Mouse (Mus musculus): ENCODE data around the gene Baz1a.
"Not testable (repeated sequence)": the region's sequence is repeated elsewhere in the genome, so short reads cannot be mapped to it uniquely, and the experiment has no call there.

Gene Baz1a

DNA sequence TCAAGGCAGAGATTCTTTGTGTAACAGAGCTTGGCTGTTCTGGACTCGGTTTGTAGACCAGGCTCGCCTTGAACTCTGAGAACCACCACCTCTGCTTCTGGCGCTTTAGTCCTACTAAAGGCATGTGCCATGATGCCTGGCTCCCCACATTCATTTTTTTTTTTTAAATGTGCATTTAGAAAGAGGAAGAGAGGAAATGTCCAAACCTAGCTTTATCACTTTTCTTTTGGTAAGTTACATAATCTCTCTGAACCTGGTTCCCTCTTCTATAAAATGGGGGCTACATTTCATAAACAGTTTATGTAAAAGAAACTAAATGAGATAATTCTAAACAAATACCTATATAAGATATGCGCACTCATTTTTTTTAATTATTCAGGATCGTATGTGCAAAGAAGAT is 33.2 kb downstream of the Baz1a start:
- DNase-seq (ENCODE audit: low spot score), result no peak

DNA sequence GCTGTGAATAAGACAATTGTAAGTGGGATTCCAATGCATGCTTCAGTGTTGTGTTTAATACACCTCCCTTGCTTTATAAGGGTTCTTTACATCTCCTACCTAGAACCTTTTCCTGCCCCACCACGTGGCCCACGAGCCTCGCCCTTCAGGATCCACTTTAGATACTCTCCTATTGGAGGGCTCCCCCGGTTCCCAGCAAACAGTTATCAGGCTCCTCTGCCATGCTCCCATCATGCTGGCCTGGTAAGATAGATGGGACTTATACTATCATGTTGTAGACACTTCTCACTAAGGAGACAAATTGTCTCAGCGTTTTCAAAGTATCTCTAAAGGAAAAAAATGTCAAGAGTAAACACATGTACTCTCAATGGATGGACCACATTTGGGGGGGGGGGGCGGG is 33.6 kb downstream of the Baz1a start:
- DNase-seq (ENCODE audit: low spot score), result no peak

DNA sequence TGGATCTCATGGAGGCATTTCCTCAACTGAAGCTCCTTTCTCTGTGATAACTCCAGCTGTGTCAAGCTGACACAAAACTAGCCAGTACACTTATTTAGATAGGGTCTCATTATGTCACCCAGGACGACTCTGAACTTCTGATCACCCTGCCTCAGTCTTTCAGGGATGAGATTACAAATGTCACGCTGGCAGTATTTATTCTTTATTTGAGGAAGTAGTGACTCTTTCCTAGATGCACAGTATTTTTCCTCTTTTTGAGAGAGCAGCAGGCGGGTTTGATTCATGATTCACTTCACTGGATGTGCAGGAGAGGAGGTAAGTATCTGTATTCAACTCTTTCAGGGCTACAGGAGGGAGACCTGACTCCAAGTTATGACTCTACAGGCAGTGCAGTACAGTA is 45.1 kb downstream of the Baz1a start:
- DNase-seq (ENCODE audit: low spot score), result no peak

DNA sequence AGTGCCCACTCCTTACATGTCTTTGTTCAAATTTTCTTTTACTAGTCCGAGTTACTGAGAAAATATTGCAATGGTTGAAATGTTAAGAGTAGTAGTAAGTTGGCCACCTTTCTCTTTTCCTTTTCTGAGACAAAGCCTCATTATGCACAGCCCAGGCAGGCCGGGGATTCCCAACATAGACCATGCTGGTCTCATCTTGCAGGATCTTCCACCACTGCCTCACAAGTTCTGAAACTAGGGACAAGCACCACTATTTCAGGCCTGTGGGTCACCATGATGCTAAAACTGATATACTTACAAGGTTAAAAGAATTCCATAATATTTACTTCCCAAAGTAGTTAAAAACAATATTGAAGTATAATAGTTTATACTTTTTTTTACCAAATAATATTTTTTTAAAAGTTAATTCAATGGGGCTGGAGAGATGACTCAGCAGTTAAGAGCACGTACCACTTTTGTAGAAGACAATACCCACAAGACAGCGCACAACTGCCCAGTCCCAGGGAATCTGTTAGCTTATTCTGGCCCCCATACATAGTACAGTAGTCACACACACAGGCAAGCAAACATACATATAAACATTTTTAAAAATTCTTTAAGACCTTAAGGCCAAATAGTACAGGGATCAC is 48.5 kb downstream of the Baz1a start:
- DNase-seq (ENCODE audit: low spot score), result no peak

DNA sequence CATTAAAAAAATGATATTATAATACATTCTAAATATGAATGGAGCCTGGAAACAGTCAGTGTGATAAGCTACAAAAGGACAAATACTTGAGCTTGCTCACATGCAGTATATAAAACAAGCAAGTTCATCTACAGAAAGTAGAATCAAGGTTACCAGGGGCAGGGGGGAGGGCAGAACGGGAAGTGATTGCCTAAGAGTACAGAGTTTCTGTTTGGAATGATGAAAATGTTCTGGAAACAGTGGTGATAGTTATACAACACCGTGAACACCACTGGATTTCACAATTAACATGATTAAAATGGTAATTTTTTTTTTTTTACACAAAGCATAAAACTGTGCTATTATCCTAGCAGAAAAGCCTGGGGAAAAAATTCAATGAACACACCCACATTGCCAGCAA is 54.6 kb downstream of the Baz1a start:
- DNase-seq (ENCODE audit: low spot score), result no peak

DNA sequence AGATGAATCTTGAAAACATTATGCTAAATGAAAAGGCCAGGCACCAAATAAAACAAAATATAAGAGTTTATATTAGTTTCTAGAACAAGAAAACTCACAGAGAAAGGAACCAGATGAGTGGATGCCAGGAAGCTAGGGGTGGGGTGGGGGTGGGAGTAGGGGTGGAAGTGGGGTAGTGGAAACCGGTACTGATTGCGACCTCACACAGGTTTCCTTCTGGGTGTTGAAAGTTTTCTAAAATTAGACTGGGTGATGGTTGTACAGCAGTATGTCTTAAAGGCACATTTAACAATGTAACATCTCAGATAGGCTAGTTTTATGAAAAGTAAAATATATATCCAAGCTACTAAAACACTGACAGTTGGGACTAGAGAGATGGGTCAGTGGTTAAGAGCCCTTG is 57.2 kb downstream of the Baz1a start:
- no peak for DNase-seq (ENCODE audit: low spot score)

DNA sequence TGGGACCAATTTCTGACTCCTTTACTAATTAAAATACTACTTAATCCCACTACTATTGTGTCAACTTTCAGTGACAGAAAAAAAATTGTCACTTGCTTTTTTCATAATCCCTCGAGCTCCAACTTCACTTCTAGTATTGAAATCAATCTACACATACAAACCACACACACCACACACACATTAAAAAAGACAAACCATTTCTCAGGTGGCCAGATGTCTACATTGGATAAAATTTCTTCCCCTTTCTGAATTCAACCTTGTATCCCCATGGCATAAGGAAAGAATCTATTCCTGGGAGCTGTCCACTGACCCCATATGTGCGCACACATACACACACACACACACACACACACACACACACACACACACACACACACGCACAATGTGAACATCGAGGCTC is 57.7 kb downstream of the Baz1a start:
- no peak for DNase-seq (ENCODE audit: low spot score)

DNA sequence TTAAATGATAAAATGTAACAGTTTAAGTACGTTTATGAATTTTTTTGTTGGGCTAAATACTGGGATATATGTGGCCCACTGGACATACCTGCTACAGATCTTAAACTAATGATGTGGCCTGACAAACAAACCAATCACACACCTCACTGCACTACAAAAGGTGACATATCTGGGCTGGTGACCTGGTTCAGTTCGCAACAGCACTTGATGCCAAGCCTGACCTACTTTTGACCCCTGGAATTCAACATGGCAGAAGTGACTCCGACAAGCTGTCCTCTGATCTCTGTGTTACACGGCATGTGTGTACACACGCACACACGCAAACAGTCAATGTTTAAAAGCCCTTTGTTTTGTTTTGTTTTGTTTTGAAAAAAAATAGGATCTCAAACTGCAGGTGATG is 68.0 kb downstream of the Baz1a start:
- no peak for DNase-seq (ENCODE audit: low spot score)

DNA sequence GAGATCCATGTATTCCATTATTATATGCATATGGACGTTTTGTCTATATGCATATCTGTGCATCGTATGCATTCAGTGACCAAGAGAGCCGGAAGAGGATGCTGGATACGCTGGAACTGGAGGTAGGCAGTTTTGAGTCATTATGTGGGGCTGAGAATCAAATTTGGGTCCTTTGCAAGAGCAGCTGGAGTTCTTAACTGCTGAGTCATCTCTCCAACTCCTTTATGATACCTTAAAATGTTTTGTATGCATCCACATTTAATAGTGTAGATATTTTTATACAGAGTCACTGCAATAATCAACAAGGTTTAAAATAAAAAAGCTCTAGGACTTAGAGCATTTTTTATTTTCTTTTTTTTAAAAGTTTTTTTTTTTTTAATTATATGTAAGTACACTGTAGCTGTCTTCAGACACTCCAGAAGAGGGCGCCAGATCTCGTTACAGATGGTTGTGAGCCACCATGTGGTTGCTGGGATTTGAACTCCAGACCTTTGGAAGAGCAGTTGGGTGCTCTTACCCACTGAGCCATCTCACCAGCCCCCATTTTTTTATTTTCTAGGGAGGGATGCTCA is 71.5 kb downstream of the Baz1a start:
- not testable (repeated sequence) for DNase-seq (ENCODE audit: low spot score)

DNA sequence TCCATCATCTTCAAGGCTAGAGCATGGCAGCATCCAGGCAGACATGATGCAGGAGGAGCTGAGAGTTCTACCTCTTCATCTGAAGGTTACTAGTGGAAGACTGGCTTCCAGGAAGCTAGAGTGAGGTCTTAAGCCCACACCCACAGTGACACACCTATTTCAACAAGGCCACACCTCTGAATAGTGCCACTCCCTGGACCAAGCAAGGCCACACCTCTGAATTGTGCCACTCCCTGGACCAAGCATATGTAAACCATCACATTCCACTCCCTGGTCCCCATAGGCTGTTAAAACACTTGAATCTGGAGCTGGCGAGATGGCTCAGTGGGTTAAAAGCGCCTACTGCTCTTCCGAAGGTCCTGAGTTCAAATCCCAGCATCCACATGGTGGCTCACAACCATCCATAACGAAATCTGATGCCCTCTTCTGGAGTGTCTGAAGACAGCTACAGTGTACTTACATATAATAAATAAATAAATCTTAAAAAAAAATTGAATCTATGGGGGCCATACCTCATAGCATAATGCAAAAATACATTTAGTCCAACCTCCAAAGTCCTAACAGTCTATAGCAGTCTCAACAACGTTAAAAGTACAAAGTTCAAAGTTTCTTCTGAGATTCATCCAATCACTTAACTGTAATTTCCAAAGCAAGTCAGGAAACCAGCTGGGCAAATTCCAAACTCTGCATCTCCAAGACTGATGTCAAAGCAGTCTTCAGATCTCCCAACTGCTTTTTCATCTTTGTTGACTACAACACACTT is 76.4 kb downstream of the Baz1a start:
- not testable (repeated sequence) for DNase-seq (ENCODE audit: low spot score)

DNA sequence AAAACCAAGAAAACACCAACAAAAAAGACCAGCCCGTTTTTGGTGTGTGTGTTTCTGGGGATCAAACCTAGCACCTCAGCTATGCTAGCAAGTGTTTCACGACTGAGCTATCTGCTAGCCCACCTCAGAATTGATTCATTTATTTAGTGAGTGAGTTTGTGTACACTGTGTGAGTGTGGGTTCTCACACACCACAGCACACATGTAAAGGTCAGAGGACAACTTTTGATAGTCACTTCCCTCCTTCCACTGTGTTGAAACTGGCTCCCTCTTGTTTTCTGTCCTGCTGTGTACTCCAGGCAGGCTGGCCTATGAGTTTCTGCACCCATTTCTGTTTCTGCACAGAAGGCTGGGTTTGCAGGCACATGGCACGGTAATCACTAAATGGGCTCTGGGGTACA is 103.8 kb downstream of the Baz1a start:
- DNase-seq (ENCODE audit: low spot score), result no peak

DNA sequence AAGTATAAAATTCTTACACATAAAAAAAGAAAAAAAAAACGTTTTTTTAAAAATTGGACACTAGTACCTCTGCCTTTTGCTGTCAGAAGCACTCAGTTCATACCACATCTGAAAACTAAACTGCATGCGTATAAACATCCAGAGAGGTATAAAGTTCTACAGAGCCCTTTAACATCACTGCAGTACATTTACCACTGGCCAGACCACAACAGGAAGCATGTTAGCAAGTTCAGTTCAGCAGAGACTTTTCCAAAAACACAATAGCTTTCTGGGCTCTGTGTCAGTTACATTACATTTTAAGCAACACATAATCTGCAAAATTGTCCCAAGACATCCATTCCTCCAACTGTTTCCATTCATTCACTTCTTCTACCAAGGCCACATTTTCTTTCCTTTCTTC is 121.6 kb downstream of the Baz1a start:
- DNase-seq (ENCODE audit: low spot score), result not testable (repeated sequence)

DNA sequence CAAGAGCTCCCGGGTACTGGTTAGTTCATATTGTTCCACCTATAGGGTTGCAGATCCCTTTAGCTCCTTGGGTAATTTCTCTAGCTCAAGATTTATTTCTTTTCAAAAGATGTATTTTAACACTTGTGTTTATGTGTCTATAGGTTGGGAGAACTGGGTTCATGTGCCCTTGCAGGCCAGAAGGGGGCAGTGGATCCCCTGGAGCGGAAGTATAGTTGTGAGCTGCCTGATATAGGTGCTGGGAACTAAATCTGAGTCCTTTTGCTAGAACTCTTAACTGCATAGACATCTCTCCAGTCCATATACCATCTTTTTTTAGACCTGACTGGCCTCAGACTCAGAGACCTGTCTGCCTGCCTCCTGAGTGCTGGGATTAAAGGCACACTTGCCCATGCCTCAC is 123.7 kb downstream of the Baz1a start:
- DNase-seq (ENCODE audit: low spot score), result no peak

DNA sequence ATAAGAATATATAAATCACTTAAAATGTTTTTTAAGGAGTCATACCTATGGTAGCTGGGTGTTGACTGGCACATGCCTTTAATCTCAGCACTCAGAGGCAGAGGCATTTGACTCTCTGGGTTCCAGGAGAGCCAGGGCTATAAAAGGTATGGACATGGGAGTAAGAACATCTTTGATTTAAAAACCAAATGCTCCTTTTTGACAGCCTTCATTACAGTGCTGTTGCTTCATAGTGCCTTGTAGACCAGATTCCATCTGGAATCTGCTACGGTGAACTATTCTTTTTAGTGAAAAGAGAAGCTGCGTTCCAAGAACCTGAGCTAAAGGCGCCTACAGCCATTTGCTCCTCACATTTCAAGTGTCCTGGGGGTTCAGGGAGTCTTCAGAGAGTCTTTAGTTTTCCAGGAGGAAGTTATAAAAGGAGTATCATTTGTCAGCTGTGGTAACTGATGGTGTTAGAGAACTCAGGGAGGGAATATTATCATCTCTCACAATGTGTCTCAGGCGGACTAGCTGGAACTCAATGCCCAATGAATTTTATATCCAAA is 126.5 kb downstream of the Baz1a start:
- DNase-seq (ENCODE audit: low spot score), result no peak

DNA sequence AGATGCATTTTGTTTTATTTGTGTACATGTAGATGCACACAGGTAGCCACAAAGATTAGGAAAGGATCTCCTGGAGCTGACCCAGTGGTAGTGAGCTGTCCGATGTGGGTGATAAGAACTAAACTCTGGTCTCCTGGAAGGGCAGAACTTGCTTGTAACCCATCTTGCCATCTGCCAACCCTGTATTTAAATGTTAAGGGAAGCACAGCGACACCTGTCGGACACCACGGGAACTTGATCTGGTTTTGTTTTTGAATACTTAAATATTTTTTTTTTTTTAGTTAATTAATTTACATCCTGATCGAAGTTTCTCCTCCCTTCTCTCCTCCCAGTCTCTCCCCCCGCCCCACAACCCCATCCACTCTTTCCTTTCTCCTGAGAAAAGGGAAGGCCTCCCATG is 134.5 kb downstream of the Baz1a start:
- DNase-seq (ENCODE audit: low spot score), result peak; percentile 83

DNA sequence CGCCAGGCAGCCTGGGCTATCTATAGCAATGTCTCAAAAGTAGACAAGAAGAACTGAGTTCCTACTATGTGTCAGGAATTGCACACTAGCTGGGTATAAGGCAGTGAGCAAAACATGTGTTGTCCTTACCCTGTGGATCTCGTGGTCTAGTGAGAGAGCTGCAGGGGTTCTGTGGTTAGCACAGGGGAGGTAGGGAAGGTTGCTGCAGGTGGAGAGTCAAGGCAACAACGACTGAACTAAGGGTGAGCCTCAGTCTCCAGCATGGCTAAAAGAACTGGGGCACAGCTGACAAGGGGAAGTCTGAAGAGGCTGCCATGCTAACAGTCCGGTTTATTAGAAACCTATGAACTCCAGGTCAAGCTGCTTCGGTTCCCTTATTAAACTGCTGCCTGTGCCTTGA is 134.9 kb downstream of the Baz1a start:
- no peak for DNase-seq (ENCODE audit: low spot score)

DNA sequence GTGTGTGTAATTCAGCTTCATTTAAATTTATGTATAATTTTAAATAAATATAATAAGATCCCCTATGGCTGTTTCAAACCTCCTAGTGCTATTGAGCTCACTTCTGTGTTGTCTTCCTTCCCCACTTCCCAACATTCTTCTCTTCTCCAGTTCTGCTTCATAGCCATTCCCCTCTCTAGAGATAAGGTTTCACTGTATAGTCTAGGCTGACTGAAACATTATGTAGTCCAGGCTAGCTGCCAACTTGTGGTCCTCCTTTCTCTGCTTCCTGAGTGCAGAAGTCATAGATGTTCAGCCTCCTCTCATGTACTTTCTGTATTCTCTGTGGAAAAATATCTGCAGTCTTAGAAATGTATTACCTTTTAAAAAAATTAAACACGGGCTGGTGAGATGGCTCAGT is 136.3 kb downstream of the Baz1a start:
- no peak for DNase-seq (ENCODE audit: low spot score)

DNA sequence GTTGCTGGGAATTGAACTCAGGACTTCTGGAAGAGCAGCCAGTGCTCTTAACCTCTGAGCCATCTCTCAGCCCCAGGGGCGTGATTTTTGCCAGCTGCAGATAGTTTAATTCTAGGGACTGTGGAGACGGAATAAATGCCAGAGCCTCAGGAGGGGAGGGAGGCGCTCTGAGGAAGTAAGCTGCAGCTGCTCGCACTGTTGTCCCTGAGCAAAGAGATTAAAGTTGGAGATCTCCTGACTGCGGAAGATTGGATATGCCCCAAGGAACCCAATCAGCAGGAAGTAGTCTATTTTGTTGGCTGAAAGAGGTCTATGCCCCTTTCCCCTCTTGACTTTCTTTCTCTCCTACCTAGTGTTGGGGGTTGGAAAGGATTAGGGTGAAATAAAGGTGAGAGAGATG is 137.3 kb downstream of the Baz1a start:
- DNase-seq (ENCODE audit: low spot score), result no peak

DNA sequence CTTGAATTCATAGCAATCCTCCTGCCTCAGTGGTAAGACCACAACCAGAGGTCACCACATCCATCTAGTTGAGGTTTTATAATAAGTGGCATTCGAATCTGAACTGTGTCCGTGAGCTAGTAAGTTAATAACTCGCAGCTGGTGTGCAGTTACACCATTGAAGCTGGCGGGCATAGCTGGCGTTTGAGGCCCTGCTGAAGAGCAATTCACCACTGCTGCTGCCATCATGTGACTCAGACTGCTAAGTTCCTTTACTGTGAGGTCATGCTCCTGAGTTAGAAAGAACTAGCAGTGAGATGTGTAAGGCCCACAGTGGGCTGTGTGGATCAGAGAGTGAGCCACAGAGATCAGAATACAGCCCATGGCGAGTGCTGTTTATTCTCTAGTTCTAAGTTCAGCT is 139.4 kb downstream of the Baz1a start:
- no peak for DNase-seq (ENCODE audit: low spot score)

DNA sequence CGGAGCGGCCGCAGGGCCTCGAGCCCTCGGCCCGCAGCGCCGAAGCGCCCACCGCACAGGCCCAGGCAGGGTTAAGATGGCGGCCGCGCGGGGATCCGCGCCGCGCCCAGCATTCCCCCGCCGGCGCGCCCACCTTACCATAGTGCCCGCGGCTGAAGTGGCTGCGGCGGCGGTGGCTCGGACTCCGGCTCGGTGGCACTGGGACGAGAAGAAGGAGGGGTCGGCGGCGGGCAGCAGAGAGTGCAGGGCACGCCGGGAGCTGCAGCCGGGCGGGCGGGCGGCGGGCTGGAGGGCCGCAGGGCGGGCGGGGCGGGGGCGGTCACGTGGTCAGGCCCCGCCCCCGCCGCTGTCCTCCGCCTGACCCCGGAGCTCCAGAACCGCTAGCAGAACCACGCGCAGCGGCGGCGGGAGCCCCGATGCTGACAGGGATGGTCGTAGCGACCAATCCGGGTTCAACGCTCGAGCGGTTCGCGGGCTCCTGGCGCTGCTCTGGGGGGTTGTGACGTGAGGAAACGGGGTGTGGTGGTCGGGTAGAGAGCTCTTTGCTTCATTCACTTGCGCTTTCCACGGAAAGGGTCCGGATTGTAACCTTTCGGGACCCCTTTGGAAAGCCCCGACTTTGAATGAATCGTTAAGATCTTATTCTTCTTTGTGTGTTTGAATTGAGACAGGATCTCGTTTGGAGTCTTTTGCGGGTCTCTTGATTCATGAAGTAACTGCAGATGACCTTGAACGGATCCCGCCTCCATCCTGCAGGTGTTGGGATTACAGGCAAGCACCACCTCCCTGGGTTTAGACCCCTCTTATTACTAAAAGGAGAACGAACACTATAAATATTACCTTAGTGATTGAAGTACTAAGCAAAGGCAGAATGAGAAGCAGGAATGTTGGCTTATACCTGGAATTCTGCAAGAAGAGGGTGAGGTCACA is 151.3 kb downstream of the Baz1a start, which contains the start of gene Cfl2:
Gene Cfl2 (minus strand): TSS at position 272 of the 930 bp plus-strand sequence.
- DNase-seq (ENCODE audit: low spot score), result peak; percentile 88

DNA sequence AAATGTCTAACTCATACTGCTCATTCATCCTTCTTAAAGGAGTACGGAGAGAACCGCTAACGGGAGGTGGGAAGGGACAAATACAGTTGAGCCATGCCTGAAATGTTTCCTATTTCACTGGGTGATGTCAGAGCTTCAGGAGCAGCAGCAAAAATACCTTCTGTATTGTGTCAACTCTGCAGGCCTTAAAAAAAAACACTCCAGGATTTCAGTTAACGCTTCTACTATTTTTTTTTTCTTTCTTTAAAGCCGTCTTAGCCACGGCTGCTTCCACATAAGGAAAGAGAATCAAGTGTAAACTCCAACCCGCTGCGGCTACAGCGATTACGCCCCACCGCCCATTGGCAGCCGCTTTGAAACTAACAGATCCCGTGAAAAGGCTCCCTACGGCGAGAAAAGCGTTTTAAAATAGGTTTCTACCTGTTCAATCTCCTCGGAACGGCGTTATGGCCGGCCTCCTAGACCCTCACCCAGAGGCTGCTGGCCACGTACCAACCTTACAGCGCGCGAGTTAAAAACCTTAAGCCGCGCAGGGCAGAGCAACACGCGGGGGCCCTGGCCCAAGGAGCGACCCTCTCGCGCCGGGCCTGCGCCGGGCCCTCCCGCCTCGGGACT is 152.1 kb downstream of the Baz1a start:
- DNase-seq (ENCODE audit: low spot score), result peak; percentile 73

DNA sequence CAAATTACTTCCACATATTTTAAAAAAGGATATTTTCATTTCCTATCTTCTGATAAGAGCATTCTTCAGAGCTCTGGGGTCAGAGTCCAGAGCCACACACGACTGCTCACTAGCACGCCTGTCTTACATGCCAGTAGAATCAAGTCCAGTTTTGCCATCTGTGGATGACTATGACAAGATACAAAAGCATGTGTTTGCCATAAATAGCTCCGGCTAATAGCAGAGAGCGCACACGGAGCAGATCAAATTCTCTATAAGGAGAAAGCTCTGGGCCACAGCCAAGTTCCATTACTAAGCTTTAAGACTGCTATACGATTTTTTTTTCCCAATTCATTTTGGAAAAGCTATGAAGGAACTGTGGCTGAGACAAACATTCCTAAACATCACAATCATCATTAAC is 154.6 kb downstream of the Baz1a start:
- DNase-seq (ENCODE audit: low spot score), result no peak
